Mouse (Mus musculus): ENCODE results near the gene Nupr1.

- TF ChIP-seq CTCF (IDR thresholded peaks at IDR 0.05; ENCODE audit: low read depth, low read length) (no peak), POLR2AphosphoS5 (IDR thresholded peaks at IDR 0.05; ENCODE audit: insufficient replicate concordance, low read depth, low read length) (no peak), GATA1 (IDR thresholded peaks at IDR 0.05; ENCODE audit: borderline replicate concordance, low read length) (no peak), TAL1 (conservative IDR thresholded peaks at IDR 0.05; ENCODE audit: low read depth, low read length) (no peak), GATA2 (IDR thresholded peaks at IDR 0.05; ENCODE audit: borderline replicate concordance, low read depth, low read length) (no peak)
Measured at GRCm38 (mm10) chr7:126583761-126584160, 46.9 kb downstream of the Nupr1 start.

Data from G1E (cell line).